Mouse (Mus musculus) mouse embryonic stem cell (cell line): ENCODE measurements around the gene Hc.

Experiments
- in situ Hi-C, 2 experiments: fragments of 300-500 bp; cut with MboI; formaldehyde crosslinking; loops; 1 replicate in 1 of 2; 3 replicates in 1 of 2; pipeline ENCODE4 v1.14.3; 2019 to 2020; ENCODE audit warnings: low sequenced_read_pairs in 2 of 2, low pct_unique_long_range_greater_than_20kb in 1 of 2, mixed read lengths in 1 of 2; ENCODE audit not compliant: unreplicated experiment in 1 of 2

The Hc gene

DNA sequence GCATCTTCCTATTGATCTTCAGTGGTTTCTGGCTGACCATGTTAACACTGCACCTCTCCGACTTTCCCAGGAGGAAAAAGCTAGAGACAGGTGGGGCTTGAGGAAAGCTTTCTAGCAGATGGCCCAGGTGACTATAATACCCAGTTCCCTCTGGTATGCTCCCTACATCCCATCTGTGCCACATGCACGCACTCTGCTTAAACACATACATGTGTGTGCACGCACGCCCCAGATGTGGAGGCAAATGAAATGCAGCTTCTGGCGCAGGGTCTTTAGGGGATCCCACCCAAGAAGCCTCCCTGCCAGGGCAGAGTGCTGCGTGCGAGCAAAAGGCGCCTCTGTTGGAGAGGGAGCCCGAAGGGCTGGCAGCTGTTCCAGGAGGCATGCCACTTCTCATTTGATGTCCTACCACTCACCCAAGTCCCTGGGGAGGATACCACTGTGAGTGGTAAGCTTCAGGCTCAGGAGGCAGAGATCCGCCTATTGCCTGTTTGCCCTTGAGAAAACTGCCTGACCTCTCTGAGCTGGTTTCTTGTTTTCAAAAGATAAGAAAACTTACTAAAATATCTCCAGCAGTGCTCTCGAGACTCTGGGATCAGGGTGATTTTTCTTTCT, 120.1 kb downstream of the Hc start:
- in situ Hi-C loops: no loop called here

DNA sequence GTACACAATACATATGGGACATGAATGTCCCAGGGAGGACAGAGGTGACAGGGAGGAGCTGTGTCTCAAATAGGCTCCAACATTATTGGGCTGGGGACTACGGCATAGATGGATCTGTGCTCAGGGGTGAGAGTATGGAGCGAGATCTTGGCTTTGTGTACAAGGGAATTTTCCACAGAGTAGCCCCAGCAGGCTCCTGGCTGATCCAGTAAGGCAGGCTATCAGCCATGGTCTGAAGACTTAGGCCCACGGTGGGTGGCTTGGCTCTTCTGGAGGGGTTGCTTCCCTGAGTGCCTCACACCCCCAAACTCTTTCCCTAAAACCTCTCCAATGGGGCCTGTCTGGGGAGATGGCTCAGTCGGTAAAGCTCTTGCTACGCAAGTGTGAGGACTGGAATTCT, 121.0 kb downstream of the Hc start:
- in situ Hi-C loops: no loop called here

DNA sequence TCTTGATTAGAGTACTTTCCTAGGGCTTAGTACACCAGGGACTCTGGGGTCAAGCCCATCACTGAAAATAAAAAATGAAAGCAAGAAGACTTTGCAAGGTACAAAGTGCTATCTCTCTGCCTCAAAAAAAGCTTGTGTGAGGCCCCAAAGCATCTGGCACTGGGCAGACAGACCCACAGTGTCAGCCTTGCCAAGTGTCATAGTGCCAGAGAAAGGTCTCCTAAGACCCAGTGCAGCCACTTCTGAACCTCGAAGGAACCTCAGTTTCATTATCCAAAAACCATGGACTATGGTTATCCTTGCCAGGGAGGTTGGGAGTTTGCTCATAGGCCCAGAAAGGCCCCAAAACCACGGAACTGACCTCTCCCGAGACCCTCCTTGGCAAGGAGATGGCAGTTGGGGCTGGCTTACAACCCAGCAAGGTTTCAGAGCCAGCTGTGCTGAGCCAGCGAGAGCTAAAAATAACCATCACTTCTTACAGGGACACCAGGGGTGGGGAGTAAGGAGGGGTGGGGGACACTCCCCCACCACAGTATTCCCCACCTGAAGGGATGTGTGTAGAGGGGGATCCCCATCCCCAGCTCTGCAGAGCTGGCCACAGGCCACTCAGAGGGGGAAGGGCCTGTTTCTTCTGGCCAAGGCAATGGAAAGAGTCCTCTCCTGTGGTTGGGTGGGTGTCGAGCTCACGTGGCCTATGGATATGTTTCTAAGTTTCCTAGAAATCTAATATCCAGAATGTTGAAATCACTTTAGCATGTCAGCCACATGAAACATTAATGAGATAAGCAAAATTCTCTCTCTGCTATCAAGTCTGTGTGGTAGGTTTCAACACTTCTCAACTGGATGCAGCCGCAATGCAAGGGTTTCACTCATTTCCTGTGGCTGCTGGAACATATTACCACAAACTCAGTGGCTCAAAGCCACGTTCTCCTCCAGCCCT, 122.7 kb downstream of the Hc start:
- in situ Hi-C loops: no loop called here

DNA sequence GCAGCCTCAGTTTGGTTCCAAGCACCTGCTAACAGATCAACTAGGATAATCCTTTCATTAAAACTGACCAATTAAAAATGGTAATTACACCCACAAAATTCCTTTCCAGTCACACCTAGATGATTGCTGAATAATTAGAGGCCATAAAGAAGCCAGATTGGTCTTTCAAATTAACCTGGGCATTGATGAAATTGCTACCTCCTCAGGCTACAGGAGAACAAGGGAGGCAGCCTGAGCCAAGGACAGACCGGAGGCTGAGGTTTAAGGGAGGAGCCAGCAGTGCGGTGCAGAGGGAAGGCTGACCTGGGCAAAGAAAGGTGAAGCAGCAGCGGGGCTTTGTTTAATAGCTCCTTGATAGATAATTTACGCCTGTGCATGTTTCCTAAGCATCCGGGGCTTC, 123.8 kb downstream of the Hc start:
- in situ Hi-C loops: no loop called here
